Mouse (Mus musculus): ENCODE results near the gene Uba5.
A peak's percentile ranks its signal among the peaks of the same experiment; 100 is the strongest.

Uba5 gene

GRCm38 (mm10) chr9:104063244-104063961 is 469 bp upstream of the Uba5 start, which contains the start of gene Acad11:
Gene Acad11 (plus strand): TSS chr9:104063377.
- DNase-seq (ENCODE audit: low spot score in 2 of 2): peak; percentile 83 to 85

GRCm38 (mm10) chr9:104051028-104051427 is 11.9 kb downstream of the Uba5 start:
- no peak for DNase-seq (ENCODE audit: low spot score in 2 of 2)

- DNase-seq (ENCODE audit: low spot score in 2 of 2): no peak
These were observed 19.3 kb downstream of the Uba5 start for GRCm38 (mm10) chr9:104043676-104044075.

- DNase-seq (ENCODE audit: low spot score in 2 of 2): no peak
These were observed 22.6 kb downstream of the Uba5 start, which contains the start of gene Gm28305 for GRCm38 (mm10) chr9:104040362-104040761. Gene Gm28305 (plus strand): TSS chr9:104040662.

- no peak for DNase-seq (ENCODE audit: low spot score in 2 of 2)
These were observed 23.2 kb downstream of the Uba5 start for GRCm38 (mm10) chr9:104039742-104040141.

- no peak for DNase-seq (ENCODE audit: low spot score in 2 of 2)
These were observed 23.8 kb downstream of the Uba5 start for GRCm38 (mm10) chr9:104039031-104039695.

GRCm38 (mm10) chr9:104038266-104038665 is 24.7 kb downstream of the Uba5 start:
- DNase-seq (ENCODE audit: low spot score in 2 of 2): no peak

GRCm38 (mm10) chr9:104035261-104036015 is 27.5 kb downstream of the Uba5 start:
- DNase-seq (ENCODE audit: low spot score in 2 of 2): peak; percentile 59 to 85

GRCm38 (mm10) chr9:104034718-104035117 is 28.2 kb downstream of the Uba5 start:
- no peak for DNase-seq (ENCODE audit: low spot score in 2 of 2)

GRCm38 (mm10) chr9:104034231-104034630 is 28.7 kb downstream of the Uba5 start:
- no peak for DNase-seq (ENCODE audit: low spot score in 2 of 2)

- no peak for DNase-seq (ENCODE audit: low spot score in 2 of 2)
These were observed 33.1 kb downstream of the Uba5 start for GRCm38 (mm10) chr9:104029861-104030260.

GRCm38 (mm10) chr9:104027186-104027585 is 35.7 kb downstream of the Uba5 start:
- no peak for DNase-seq (ENCODE audit: low spot score in 2 of 2)

- no peak for DNase-seq (ENCODE audit: low spot score in 2 of 2)
These were observed 41.9 kb downstream of the Uba5 start for GRCm38 (mm10) chr9:104021026-104021425.

GRCm38 (mm10) chr9:104014526-104014925 is 48.4 kb downstream of the Uba5 start:
- no peak for DNase-seq (ENCODE audit: low spot score in 2 of 2)

- DNase-seq (ENCODE audit: low spot score in 2 of 2): peak in 1 of 2 experiments; percentile 73
These were observed 60.0 kb downstream of the Uba5 start for GRCm38 (mm10) chr9:104002913-104003330.

GRCm38 (mm10) chr9:104001921-104002859 is 60.7 kb downstream of the Uba5 start, which contains the start of gene Nphp3:
Gene Nphp3 (plus strand): TSS chr9:104002544.
- DNase-seq (ENCODE audit: low spot score in 2 of 2): peak; percentile 86 to 98

- DNase-seq (ENCODE audit: low spot score in 2 of 2): no peak
These were observed 62.3 kb downstream of the Uba5 start for GRCm38 (mm10) chr9:104000601-104001000.

All from spleen, postnatal 10 days (tissue).